Mouse (Mus musculus) hindbrain, embryonic 12.5 days (tissue): ENCODE measurements at regions not wholly inside any gene's neighbourhood (a gene's known extent, or its start where the extent isn't known, plus 50 kb on each side); places are given as distances from the start of the nearest gene placed in this dataset.

Source experiments
- ATAC-seq: fragments of 200-750 bp; cut with Nextera tagmentation; 2 replicates; pipeline ENCODE4 v1.8.0; 2017; ENCODE audit warnings: moderate TSS enrichment; ENCODE audit not compliant: low FRiP score
- H3K27ac ChIP-seq: fragments of 300-500 bp; sonication (generic); 2 replicates; pipeline ENCODE4 v1.5.1; 2016; ENCODE audit warnings: mild to moderate bottlenecking
- H3K27me3 ChIP-seq: fragments of 300-500 bp; sonication (generic); 2 replicates; pipeline ENCODE4 v1.6.1; 2016; ENCODE audit warnings: mild to moderate bottlenecking
- H3K36me3 ChIP-seq: fragments of 300-500 bp; sonication (generic); 2 replicates; pipeline ENCODE4 v1.6.1; 2016; ENCODE audit warnings: mild to moderate bottlenecking
- H3K4me1 ChIP-seq: fragments of 300-500 bp; sonication (generic); 2 replicates; pipeline ENCODE4 v1.6.1; 2016
- H3K4me2 ChIP-seq: fragments of 300-500 bp; sonication (generic); replicated peaks from 2 replicates; pipeline ENCODE4 v1.6.1; 2016; ENCODE audit warnings: mild to moderate bottlenecking
- H3K4me3 ChIP-seq: fragments of 300-500 bp; sonication (generic); 2 replicates; pipeline ENCODE4 v1.5.1; 2016; ENCODE audit warnings: mild to moderate bottlenecking
- H3K9ac ChIP-seq: fragments of 300-500 bp; sonication (generic); 2 replicates; pipeline ENCODE4 v1.6.1; 2016; ENCODE audit warnings: mild to moderate bottlenecking, moderate library complexity
- H3K9me3 ChIP-seq: fragments of 300-500 bp; sonication (generic); replicated peaks from 2 replicates; pipeline ENCODE4 v1.6.1; 2016; ENCODE audit warnings: mild to moderate bottlenecking
- WGBS: fragments of 180-500 bp; shearing (Covaris S2); methylation state at CpG from one replicate; pipeline ENCODE4 v1.1.7; 2016; 5-methylcytosine and 5-hydroxymethylcytosine counted together

GRCm38 (mm10) chr16:5431689-5432088 lies 175.9 kb upstream of the Eef2kmt start:
- Histone ChIP-seq H3K4me1 (no peaks in the 10 kb centered on the region), H3K36me3 (no peaks in the 10 kb centered on the region), H3K27me3 (no peaks in the 10 kb centered on the region), H3K27ac (no peak overlapping the region), H3K9ac (no peak overlapping the region), H3K4me2 (no peak overlapping the region), H3K4me3 (no peak overlapping the region), H3K9me3 (no peaks in the 10 kb centered on the region)
- ATAC-seq: no peak
- whole genome bisulfite sequencing: 90% methylated on average over 5 of the region's 5 CpGs

- Histone ChIP-seq H3K36me3 (no peaks in the 10 kb centered on the region), H3K4me3 (no peak overlapping the region), H3K4me2 (no peak overlapping the region), H3K27ac (no peak overlapping the region), H3K9ac (no peak overlapping the region), H3K9me3 (no peaks in the 10 kb centered on the region), H3K27me3 (no peaks in the 10 kb centered on the region), H3K4me1 (no peaks in the 10 kb centered on the region)
- ATAC-seq: no peak
- 78% methylated on average over 3 of the region's 3 CpGs for WGBS
Observed at GRCm38 (mm10) chr16:5431111-5431510, 175.3 kb upstream of the Eef2kmt start.

- H3K4me3 ChIP-seq: no peak overlapping the region
- H3K4me1 ChIP-seq: no peaks in the 10 kb centered on the region
Observed at GRCm38 (mm10) chr16:5429466-5429865, 173.7 kb upstream of the Eef2kmt start.

GRCm38 (mm10) chr16:5425908-5426307 lies 170.1 kb upstream of the Eef2kmt start:
- WGBS: 88% methylated on average over 2 of the region's 2 CpGs
- no peak overlapping the region for H3K27ac ChIP-seq

More at GRCm38 (mm10) chr16:5429466-5429865, 173.7 kb upstream of the Eef2kmt start:
- Histone ChIP-seq H3K9ac (no peak overlapping the region), H3K4me2 (no peak overlapping the region), H3K9me3 (no peaks in the 10 kb centered on the region), H3K27me3 (no peaks in the 10 kb centered on the region), H3K36me3 (no peaks in the 10 kb centered on the region), H3K27ac (no peak overlapping the region)
- WGBS: 66% methylated on average over 2 of the region's 2 CpGs
- ATAC-seq: no peak

GRCm38 (mm10) chr16:5422041-5422440 lies 166.3 kb upstream of the Eef2kmt start:
- no peak for ATAC-seq
- Histone ChIP-seq H3K4me1 (no peaks in the 10 kb centered on the region), H3K9ac (no peak overlapping the region), H3K36me3 (no peaks in the 10 kb centered on the region), H3K4me2 (no peak overlapping the region), H3K9me3 (no peaks in the 10 kb centered on the region), H3K4me3 (no peak overlapping the region), H3K27me3 (no peaks in the 10 kb centered on the region), H3K27ac (no peak overlapping the region)
- 80% methylated on average over 6 of the region's 6 CpGs for WGBS

More at GRCm38 (mm10) chr16:5425908-5426307, 170.1 kb upstream of the Eef2kmt start:
- Histone ChIP-seq H3K4me2 (no peak overlapping the region), H3K9ac (no peak overlapping the region), H3K4me1 (no peaks in the 10 kb centered on the region), H3K27me3 (no peaks in the 10 kb centered on the region), H3K36me3 (no peaks in the 10 kb centered on the region), H3K9me3 (no peaks in the 10 kb centered on the region), H3K4me3 (no peak overlapping the region)
- no peak for ATAC-seq

- Histone ChIP-seq H3K9ac (no peak overlapping the region), H3K4me1 (no peaks in the 10 kb centered on the region), H3K9me3 (no peaks in the 10 kb centered on the region), H3K36me3 (no peaks in the 10 kb centered on the region), H3K4me3 (no peak overlapping the region), H3K4me2 (no peak overlapping the region), H3K27me3 (no peaks in the 10 kb centered on the region), H3K27ac (no peak overlapping the region)
- WGBS: 77% methylated on average over 5 of the region's 5 CpGs
- no peak for ATAC-seq
Observed at GRCm38 (mm10) chr16:5421591-5421990, 165.8 kb upstream of the Eef2kmt start.

GRCm38 (mm10) chr16:5419467-5419866 lies 163.7 kb upstream of the Eef2kmt start:
- WGBS: 77% methylated on average over 3 of the region's 3 CpGs
- Histone ChIP-seq H3K36me3 (no peaks in the 10 kb centered on the region), H3K9me3 (no peaks in the 10 kb centered on the region), H3K4me1 (no peaks in the 10 kb centered on the region), H3K9ac (no peak overlapping the region), H3K27ac (no peak overlapping the region), H3K27me3 (no peaks in the 10 kb centered on the region), H3K4me2 (no peak overlapping the region), H3K4me3 (no peak overlapping the region)
- ATAC-seq: no peak

GRCm38 (mm10) chr16:5418462-5419197 lies 162.8 kb upstream of the Eef2kmt start:
- Histone ChIP-seq H3K27me3 (no peaks in the 10 kb centered on the region), H3K4me1 (no peaks in the 10 kb centered on the region), H3K9ac (no peak overlapping the region), H3K4me2 (no peak overlapping the region), H3K9me3 (no peaks in the 10 kb centered on the region), H3K4me3 (no peak overlapping the region), H3K27ac (no peak overlapping the region), H3K36me3 (no peaks in the 10 kb centered on the region)
- ATAC-seq: no peak
- WGBS: 69% methylated on average over 4 of the region's 4 CpGs

GRCm38 (mm10) chr16:5415310-5415709 lies 159.5 kb upstream of the Eef2kmt start:
- no peak for ATAC-seq
- H3K4me3 ChIP-seq: no peak overlapping the region
- WGBS: 78% methylated on average over 4 of the region's 4 CpGs

GRCm38 (mm10) chr16:5411819-5412385 lies 156.1 kb upstream of the Eef2kmt start:
- no peaks in the 10 kb centered on the region for H3K4me1 ChIP-seq
- no peak overlapping the region for H3K27ac ChIP-seq
- H3K9me3 ChIP-seq: no peaks in the 10 kb centered on the region
- H3K36me3 ChIP-seq: no peaks in the 10 kb centered on the region
- no peak overlapping the region for H3K4me3 ChIP-seq
- no peak for ATAC-seq
- WGBS: 68% methylated on average over 5 of the region's 5 CpGs
- no peak overlapping the region for H3K4me2 ChIP-seq
- H3K27me3 ChIP-seq: peaks cover 6% of the 10 kb centered on the region; the same call in 1 of the 2 replicates
- no peak overlapping the region for H3K9ac ChIP-seq

More at GRCm38 (mm10) chr16:5415310-5415709, 159.5 kb upstream of the Eef2kmt start:
- H3K4me2 ChIP-seq: no peak overlapping the region
- H3K27me3 ChIP-seq: no peaks in the 10 kb centered on the region
- no peaks in the 10 kb centered on the region for H3K4me1 ChIP-seq
- H3K36me3 ChIP-seq: no peaks in the 10 kb centered on the region
- H3K9ac ChIP-seq: no peak overlapping the region
- H3K27ac ChIP-seq: no peak overlapping the region
- no peaks in the 10 kb centered on the region for H3K9me3 ChIP-seq

- H3K27ac ChIP-seq: no peak overlapping the region
- no peak overlapping the region for H3K4me3 ChIP-seq
- no peak overlapping the region for H3K9ac ChIP-seq
- WGBS: 9% methylated on average over 11 of the region's 11 CpGs
- no peaks in the 10 kb centered on the region for H3K9me3 ChIP-seq
- no peak for ATAC-seq
- no peaks in the 10 kb centered on the region for H3K36me3 ChIP-seq
- no peaks in the 10 kb centered on the region for H3K4me1 ChIP-seq
- no peak overlapping the region for H3K4me2 ChIP-seq
- H3K27me3 ChIP-seq: peaks cover 7% of the 10 kb centered on the region
Observed at GRCm38 (mm10) chr16:5406711-5407110, 150.9 kb upstream of the Eef2kmt start.

- Histone ChIP-seq H3K27me3 (no peaks in the 10 kb centered on the region), H3K4me1 (no peaks in the 10 kb centered on the region), H3K4me3 (no peak overlapping the region), H3K9me3 (no peaks in the 10 kb centered on the region), H3K36me3 (no peaks in the 10 kb centered on the region), H3K27ac (no peak overlapping the region), H3K4me2 (no peak overlapping the region), H3K9ac (no peak overlapping the region)
- 86% methylated on average over 5 of the region's 5 CpGs for WGBS
- ATAC-seq: no peak
Observed at GRCm38 (mm10) chr16:5393336-5393735, 137.6 kb upstream of the Eef2kmt start.

- H3K4me2 ChIP-seq: no peak overlapping the region
- ATAC-seq: no peak
- no peak overlapping the region for H3K27ac ChIP-seq
- WGBS: 49% methylated on average over 4 of the region's 4 CpGs
- no peaks in the 10 kb centered on the region for H3K36me3 ChIP-seq
- no peaks in the 10 kb centered on the region for H3K9me3 ChIP-seq
- H3K4me1 ChIP-seq: no peaks in the 10 kb centered on the region
- no peaks in the 10 kb centered on the region for H3K27me3 ChIP-seq
- no peak overlapping the region for H3K9ac ChIP-seq
- no peak overlapping the region for H3K4me3 ChIP-seq
Observed at GRCm38 (mm10) chr16:5382930-5383329, 127.1 kb upstream of the Eef2kmt start.
